Mouse (Mus musculus) liver, embryonic 14 days (tissue): ENCODE data around the gene Txndc12. TPM values are rescaled to one million over a fixed set of nuclear protein-coding genes. Genes with fewer than 3 reads are reported as not detected.

ENCODE experiments used
- polyA plus RNA-seq: library from polyadenylated mRNA; depleted of rRNA; stranded (reverse); fragments of >200 nt; gene quantifications from 2 replicates; pipeline ENCODE4 v1.2.3, GENCODE M21; 2012; rRNA removed

Txndc12 gene
- polyA plus RNA-seq, result 11.6 and 14.5 TPM in 2 replicates

DNA sequence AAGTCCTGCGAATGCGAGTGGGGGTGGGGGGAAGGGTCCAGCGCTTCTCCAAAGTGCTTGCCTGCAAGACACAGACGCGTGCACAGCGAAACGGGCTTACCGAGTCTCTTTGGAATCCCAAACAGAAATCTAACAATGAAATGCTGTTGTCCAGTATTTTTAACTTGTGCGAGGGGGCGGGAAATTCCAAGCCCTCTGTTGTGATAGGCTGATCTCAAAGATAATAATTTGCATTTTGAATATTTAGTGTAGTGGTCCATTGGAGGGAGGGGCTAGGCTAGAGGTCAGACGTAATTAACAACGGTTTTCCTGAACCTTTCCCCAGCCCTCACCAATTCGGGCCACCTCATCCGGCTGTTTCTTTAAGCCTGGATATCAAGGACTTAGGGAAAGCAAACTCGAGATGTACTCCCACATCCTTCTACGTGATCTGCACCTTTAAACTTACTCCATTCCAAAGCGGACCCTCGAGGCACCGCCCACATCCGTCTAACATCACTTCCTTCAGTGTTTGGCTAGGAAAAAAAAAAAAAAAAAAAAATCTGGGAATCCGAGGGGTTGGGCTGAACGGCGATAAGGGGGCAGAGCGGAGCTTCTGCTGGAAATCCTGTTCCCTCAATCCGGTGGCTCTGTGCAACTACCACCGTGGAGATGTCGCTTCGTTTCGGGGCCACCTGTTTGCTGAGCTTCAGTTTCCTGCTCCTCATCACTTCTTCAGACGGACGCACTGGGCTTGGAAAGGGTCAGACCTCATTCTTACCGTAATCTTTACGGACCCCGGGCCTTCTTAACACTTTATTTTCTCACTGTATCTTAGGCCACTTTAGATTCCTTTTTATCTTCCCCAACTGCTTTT, at the start of gene Txndc12:
Gene Txndc12, plus strand, starts transcription at position 487 of the 856 bp plus-strand sequence.

DNA sequence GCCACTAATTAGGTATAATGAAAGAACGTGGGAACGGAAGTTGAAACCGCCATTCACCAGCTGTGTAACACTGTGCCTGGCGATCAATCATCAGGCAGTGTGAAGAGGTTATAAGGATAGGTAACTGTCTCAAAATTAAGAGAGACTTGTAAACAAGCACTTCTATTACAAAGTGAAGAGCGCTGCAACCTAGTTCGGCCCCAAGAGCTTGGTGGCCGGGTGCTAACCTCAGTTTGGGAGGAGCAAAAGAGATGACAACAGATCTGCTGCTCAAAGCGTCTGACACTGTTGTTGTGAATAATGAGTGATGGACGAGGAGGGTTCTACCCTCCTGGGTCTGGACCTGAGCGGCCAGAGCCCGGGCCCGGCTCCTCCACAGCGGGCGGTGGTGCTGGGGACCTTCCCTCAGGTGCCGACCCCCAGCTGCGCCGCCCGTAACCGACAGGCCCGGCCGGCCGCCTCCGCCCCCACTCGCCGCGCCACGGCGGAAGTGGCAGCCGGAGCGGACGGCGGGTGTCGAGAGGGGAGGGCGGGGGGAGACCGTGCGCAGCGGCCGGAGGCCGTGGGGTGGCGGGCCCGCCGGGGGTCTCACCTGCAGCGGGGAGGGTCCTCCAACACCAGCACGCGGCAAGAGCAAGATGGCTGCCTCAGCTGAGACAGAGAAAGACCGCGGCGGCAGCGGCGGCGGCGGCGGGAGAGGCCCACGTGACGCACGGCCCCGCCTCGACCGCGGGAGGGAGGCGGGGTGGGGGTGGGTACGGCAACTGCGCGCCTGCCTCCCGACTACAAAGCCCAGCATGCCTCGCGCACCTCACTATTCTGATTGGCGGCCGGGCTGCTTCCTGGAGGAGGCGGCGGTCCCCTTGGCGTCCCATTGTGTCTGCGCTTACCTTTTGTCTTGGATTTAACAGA, 1.2 kb upstream of the Txndc12 start, which contains the start of gene Btf3l4:
Gene Btf3l4, minus strand, starts transcription at position 699 of the 912 bp plus-strand sequence.

DNA sequence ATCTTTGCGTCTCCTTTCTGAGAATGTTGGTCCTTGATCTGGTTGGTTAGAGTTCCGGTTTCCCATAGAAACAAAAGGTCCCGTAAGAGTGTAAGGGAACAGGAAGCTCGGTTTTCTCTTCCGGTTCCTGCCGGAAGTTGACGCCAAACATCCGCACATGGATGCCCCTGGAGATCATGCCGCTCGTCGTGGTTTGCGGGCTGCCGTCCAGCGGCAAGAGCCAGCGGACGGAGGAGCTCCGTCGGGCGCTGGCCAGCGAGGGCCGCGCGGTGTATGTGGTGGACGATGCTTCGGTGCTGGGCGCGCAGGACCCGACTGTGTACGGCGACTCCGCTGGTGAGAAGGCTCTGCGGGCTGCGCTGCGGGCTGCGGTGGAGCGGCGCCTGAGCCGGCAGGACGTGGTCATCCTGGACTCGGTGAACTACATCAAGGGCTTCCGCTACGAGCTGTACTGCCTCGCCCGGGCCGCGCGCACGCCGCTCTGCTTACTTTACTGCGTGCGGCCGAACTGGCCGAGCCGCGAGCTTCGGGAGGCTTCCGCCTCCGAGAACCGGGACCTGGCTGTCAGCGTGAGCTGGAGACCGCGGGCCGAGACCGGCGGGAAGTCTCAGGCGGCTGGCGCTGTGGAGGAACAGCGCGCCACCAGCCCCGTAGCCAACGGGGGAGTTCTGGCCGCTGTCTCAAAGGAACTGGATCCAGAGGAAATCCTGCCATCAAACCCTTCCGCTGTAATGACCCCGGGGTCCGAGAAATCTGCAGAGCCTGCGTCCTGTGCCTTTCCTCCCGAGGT, 13.5 kb downstream of the Txndc12 start, which contains the start of gene Kti12:
Gene Kti12, plus strand, starts transcription at position 71 of the 790 bp plus-strand sequence.

DNA sequence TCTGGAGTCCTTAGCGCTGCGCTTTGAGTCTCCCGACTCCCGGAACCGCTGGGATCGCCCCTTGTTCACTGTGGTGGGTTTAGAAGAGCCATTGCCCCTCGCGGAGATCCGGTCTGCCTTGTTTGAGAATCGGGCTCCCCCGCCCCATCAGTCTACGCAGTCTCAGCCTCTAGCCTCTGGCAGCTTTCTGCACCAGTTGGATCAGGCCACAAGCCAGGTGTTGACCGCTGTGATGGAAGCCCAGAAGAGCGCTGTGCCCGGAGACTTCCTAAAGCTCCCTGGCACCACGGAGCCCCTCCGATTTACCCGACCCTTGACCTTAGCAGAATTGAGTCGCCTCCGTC, 14.1 kb downstream of the Txndc12 start, which contains the start of gene A730015C16Rik:
Gene A730015C16Rik, minus strand, starts transcription at position 115 of the 344 bp plus-strand sequence.

DNA sequence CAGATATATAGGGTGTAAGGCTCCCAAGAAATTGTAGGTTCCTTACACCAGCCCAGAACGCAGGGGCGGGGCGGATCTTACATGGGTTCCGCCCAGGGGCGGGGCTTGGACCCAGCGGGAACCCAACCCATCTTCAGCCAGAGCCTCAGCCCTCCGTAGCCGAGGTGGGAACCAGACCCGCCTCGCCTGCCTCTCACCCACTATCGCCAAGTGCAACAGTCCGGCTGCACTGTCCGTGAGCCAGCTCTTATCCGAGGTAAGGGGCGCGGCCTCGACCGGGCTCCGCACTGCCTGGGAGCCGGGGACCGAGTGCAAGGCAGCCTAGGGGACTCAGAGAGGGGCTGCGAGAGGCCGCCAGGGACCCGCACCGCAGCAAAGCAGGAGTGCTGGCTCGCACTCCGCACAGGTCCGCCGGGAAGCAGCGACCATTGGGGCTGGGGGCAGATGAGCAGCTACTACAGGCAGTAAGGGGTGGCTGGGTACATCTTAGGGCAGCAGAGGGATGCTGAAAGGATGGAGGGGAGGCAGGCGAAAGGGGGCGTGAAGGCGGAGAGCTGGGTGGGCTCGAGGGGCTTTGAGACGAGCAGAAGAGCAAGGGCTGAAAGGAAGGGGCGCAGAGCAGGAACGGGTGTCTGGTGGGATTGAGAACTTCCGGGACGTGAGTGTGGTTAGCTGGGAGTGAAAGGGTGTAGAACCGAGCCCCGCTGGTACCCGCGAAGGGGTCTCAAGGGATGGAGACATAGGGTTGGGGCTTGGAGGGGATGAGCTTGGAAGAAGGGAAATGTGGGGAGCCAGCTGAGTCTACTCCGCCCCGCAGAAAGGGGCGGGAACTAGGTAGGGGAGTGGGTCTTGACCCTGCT, 44.8 kb downstream of the Txndc12 start, which contains the start of gene Rab3b:
Gene Rab3b, plus strand, starts transcription at position 101 of the 860 bp plus-strand sequence.

Other genes starting within 250 kb of the Txndc12 start
- gene Cc2d1b, start 214.7 kb upstream of the Txndc12 start, polyA plus RNA-seq, result 9.7 and 10.1 TPM in 2 replicates
- 0.01 TPM in 1 of 2 replicates, not detected in the other for gene 3110021N24Rik, start 115.0 kb upstream of the Txndc12 start, polyA plus RNA-seq
- 0.61 and 0.63 TPM in 2 replicates for gene Zfyve9, start 53.8 kb upstream of the Txndc12 start, polyA plus RNA-seq
- gene Btf3l4, start 987 bp upstream of the Txndc12 start, polyA plus RNA-seq, result 25.6 and 26.4 TPM in 2 replicates
- 22.3 and 26.7 TPM in 2 replicates for gene Kti12, start 13.2 kb downstream of the Txndc12 start, polyA plus RNA-seq
- gene A730015C16Rik, start 14.0 kb downstream of the Txndc12 start, polyA plus RNA-seq, result 0.03 TPM in 1 of 2 replicates, not detected in the other
- 0.94 and 1.1 TPM in 2 replicates for gene Rab3b, start 44.5 kb downstream of the Txndc12 start, polyA plus RNA-seq
- 36.4 and 42.9 TPM in 2 replicates for gene Nrd1, start 166.1 kb downstream of the Txndc12 start, polyA plus RNA-seq